In genomic region chr15:86061221-86061620, GRCm38 (mm10) we compare ENCODE assay signal across 9 mouse cellular contexts. TPM values are rescaled to one million over a fixed set of nuclear protein-coding genes. Genes with fewer than 3 reads are reported as not detected.
DNase-seq lines count a peak whose midpoint lies in the region; ATAC-seq and TF ChIP-seq lines count a peak whose summit lies in the region.
"Had no signal": no experiment of that assay in that cellular context is flagged by ENCODE, and none has a peak within 500 bp of the region (broad histone marks: within the 10 kb centered on the region; RNA-seq: fewer than 3 reads in every experiment).

No protein-coding gene starts in this region.

- H3K9me3 ChIP-seq in heart, embryonic 15.5 days (replicated peaks): no peaks in the 10 kb centered on the region
- H3K9me3 ChIP-seq in hindbrain, embryonic 13.5 days: no peaks in the 10 kb centered on the region
- no peaks in the 10 kb centered on the region for H3K9me3 ChIP-seq in midbrain, embryonic 15.5 days

- 77% methylated on average over 7 of the region's 7 CpGs for WGBS in heart, embryonic 15.5 days
- WGBS in bone marrow, adult 2 months: 76% methylated on average over 7 of the region's 7 CpGs
- WGBS in hindbrain, embryonic 13.5 days: 91% methylated on average over 7 of the region's 7 CpGs
- WGBS in midbrain, embryonic 15.5 days: 89% methylated on average over 7 of the region's 7 CpGs
- WGBS in kidney, adult 2 months: 90% methylated on average over 7 of the region's 7 CpGs

- H3K4me2 ChIP-seq in heart, embryonic 15.5 days: peak overlapping the region; percentile 15; the same call in 1 of the 2 replicates
- peak overlapping the region; percentile 94 for H3K4me2 ChIP-seq in hindbrain, embryonic 13.5 days
- H3K4me2 ChIP-seq in midbrain, embryonic 15.5 days: peak overlapping the region; percentile 88

- no peak for ATAC-seq in heart, embryonic 15.5 days (replicated peaks; ENCODE audit: insufficient number of reproducible peaks, insufficient read depth, low FRiP score, low read depth)
- no peak for ATAC-seq in hindbrain, embryonic 13.5 days (ENCODE audit: low FRiP score)
- no peak for ATAC-seq in midbrain, embryonic 15.5 days (replicated peaks)

- no peaks in the 10 kb centered on the region for H3K27me3 ChIP-seq in heart, embryonic 15.5 days
- peaks cover 1% of the 10 kb centered on the region; the same call in 1 of the 2 replicates for H3K27me3 ChIP-seq in hindbrain, embryonic 13.5 days
- H3K27me3 ChIP-seq in midbrain, embryonic 15.5 days (replicated peaks): no peaks in the 10 kb centered on the region
- no peaks in the 10 kb centered on the region for H3K27me3 ChIP-seq in kidney, adult 2 months (replicated peaks; ENCODE audit: control insufficient read depth, insufficient read depth, low read length)

- TF ChIP-seq CTCF in bone marrow, adult 2 months (IDR thresholded peaks at IDR 0.05; ENCODE audit: control insufficient read depth, insufficient read depth, low read length): no peak
- TF ChIP-seq CTCF in kidney, adult 2 months (conservative IDR thresholded peaks at IDR 0.05; ENCODE audit: insufficient read depth, insufficient read length, low read depth, low read length): no peak

- H3K27ac ChIP-seq in heart, embryonic 15.5 days: peak overlapping the region; percentile 50; the same call in 1 of the 2 replicates
- peak overlapping the region; percentile 35; the same call in 1 of the 2 replicates for H3K27ac ChIP-seq in bone marrow, adult 2 months (ENCODE audit: control insufficient read depth, insufficient read depth, low read depth, low read length, poor library complexity)
- H3K27ac ChIP-seq in hindbrain, embryonic 13.5 days: peak overlapping the region; percentile 9
- H3K27ac ChIP-seq in midbrain, embryonic 15.5 days: no peak overlapping the region
- no peak overlapping the region for H3K27ac ChIP-seq in kidney, adult 2 months (ENCODE audit: insufficient read depth, low read depth, low read length)

- no peaks in the 10 kb centered on the region for H3K36me3 ChIP-seq in heart, embryonic 15.5 days
- H3K36me3 ChIP-seq in hindbrain, embryonic 13.5 days: peaks cover 5% of the 10 kb centered on the region; the same call in 1 of the 2 replicates
- H3K36me3 ChIP-seq in midbrain, embryonic 15.5 days (replicated peaks): no peaks in the 10 kb centered on the region
- no peaks in the 10 kb centered on the region for H3K36me3 ChIP-seq in kidney, adult 2 months (ENCODE audit: control insufficient read depth, insufficient read depth, low read length)

- no peak for TF ChIP-seq POLR2A in bone marrow, adult 2 months (IDR thresholded peaks at IDR 0.05; ENCODE audit: borderline replicate concordance, control insufficient read depth, low read depth, low read length)
- no peak for TF ChIP-seq POLR2A in kidney, adult 2 months (IDR thresholded peaks at IDR 0.05; ENCODE audit: low read depth, low read length)

- DNase-seq in heart, postnatal 10 days: no peak
- DNase-seq in right cerebral cortex, adult 18-20 months: no peak
- DNase-seq in layer of hippocampus, adult 9-10 months (ENCODE audit: low spot score): no peak
- DNase-seq in kidney, adult 2 months: no peak
- DNase-seq: cerebellum, adult 11 months had no signal

- H3K4me3 ChIP-seq in heart, embryonic 15.5 days: no peak overlapping the region
- no peak overlapping the region for H3K4me3 ChIP-seq in bone marrow, adult 2 months (replicated peaks; ENCODE audit: control insufficient read depth, low read depth, low read length)
- peak overlapping the region; percentile 83 for H3K4me3 ChIP-seq in hindbrain, embryonic 13.5 days
- peak overlapping the region; percentile 66 for H3K4me3 ChIP-seq in midbrain, embryonic 15.5 days
- H3K4me3 ChIP-seq in kidney, adult 2 months (ENCODE audit: insufficient read depth, low read depth, low read length): no peak overlapping the region

- intact Hi-C loops in heart, postnatal 10 days (cut with DNase I): no loop called here

- H3K4me1 ChIP-seq in heart, embryonic 15.5 days (replicated peaks): peaks cover 74% of the 10 kb centered on the region
- peaks cover 22% of the 10 kb centered on the region for H3K4me1 ChIP-seq in bone marrow, adult 2 months (ENCODE audit: control insufficient read depth, insufficient read depth, low read length)
- peaks cover 57% of the 10 kb centered on the region for H3K4me1 ChIP-seq in hindbrain, embryonic 13.5 days (replicated peaks)
- H3K4me1 ChIP-seq in midbrain, embryonic 15.5 days: peaks cover 51% of the 10 kb centered on the region
- H3K4me1 ChIP-seq in kidney, adult 2 months (ENCODE audit: control insufficient read depth, insufficient read depth, low read length): peaks cover 28% of the 10 kb centered on the region; the same call in 1 of the 2 replicates

- no peak overlapping the region for H3K9ac ChIP-seq in heart, embryonic 15.5 days
- H3K9ac ChIP-seq in hindbrain, embryonic 13.5 days: peak overlapping the region; percentile 98
- peak overlapping the region; percentile 13; the same call in 1 of the 2 replicates for H3K9ac ChIP-seq in midbrain, embryonic 15.5 days

RNA-seq across cellular contexts. Expression of gene Gramd4, which starts 3.7 kb away (rescaled TPM):
- polyA plus RNA-seq in heart, embryonic 15.5 days (2015; fragmentation: Nextera tagmentation; extraction: Ambion mirVana): 16.9 and 19.5 TPM in 2 replicates
- 10 to 100 TPM; 37.2 to 42.1 TPM for total RNA-seq in heart, postnatal 10 days (2021)
- polyA plus RNA-seq in bone marrow, adult 2 months (2011; ENCODE audit: insufficient read depth, insufficient read length, low replicate concordance, missing spikeins): 14.1 and 20.7 TPM in 2 replicates
- polyA plus RNA-seq in hindbrain, embryonic 13.5 days (2015; fragmentation: Nextera tagmentation; extraction: Ambion mirVana): 33.9 and 36.4 TPM in 2 replicates
- 41.0 and 41.7 TPM in 2 replicates for polyA plus RNA-seq in midbrain, embryonic 15.5 days (2015; fragmentation: Nextera tagmentation; extraction: Ambion mirVana)
- polyA plus RNA-seq in kidney, adult 2 months (2012; rRNA removed): 18.9 and 20.6 TPM in 2 replicates

RNA-seq across cellular contexts. Expression of gene Celsr1, which starts 27.6 kb away (rescaled TPM):
- 1.1 and 2.1 TPM in 2 replicates for polyA plus RNA-seq in heart, embryonic 15.5 days (2015; fragmentation: Nextera tagmentation; extraction: Ambion mirVana)
- 10 to 100 TPM; 15.1 to 17.1 TPM for total RNA-seq in heart, postnatal 10 days (2021)
- polyA plus RNA-seq in bone marrow, adult 2 months (2011; ENCODE audit: insufficient read depth, insufficient read length, low replicate concordance, missing spikeins): 1.3 and 4.2 TPM in 2 replicates
- 1.6 and 1.8 TPM in 2 replicates for polyA plus RNA-seq in hindbrain, embryonic 13.5 days (2015; fragmentation: Nextera tagmentation; extraction: Ambion mirVana)
- 1.6 and 2.2 TPM in 2 replicates for polyA plus RNA-seq in midbrain, embryonic 15.5 days (2015; fragmentation: Nextera tagmentation; extraction: Ambion mirVana)
- polyA plus RNA-seq in kidney, adult 2 months (2012; rRNA removed): 12.4 and 16.8 TPM in 2 replicates

Comparison
In these comparisons a context has a peak if more than half of its experiments do, and no peak if none do; other contexts are left out.
1. H3K27ac ChIP-seq: peak in heart, embryonic 15.5 days (single experiment), bone marrow, adult 2 months (single experiment) and hindbrain, embryonic 13.5 days (single experiment); none in midbrain, embryonic 15.5 days (single experiment) and kidney, adult 2 months (single experiment).
2. H3K4me2 ChIP-seq: peak in every context shown above with its lines; median percentile 94 in hindbrain, embryonic 13.5 days; 88 in midbrain, embryonic 15.5 days; 15 in heart, embryonic 15.5 days.
3. H3K4me3 ChIP-seq: peak in hindbrain, embryonic 13.5 days (single experiment) and midbrain, embryonic 15.5 days (single experiment); none in heart, embryonic 15.5 days (single experiment), bone marrow, adult 2 months (single experiment) and kidney, adult 2 months (single experiment).